Mouse (Mus musculus) spleen, postnatal 4 days (tissue): ENCODE results near the gene Gm30191.
"Not testable (repeated sequence)": the region's sequence is repeated elsewhere in the genome, so short reads cannot be mapped to it uniquely, and the experiment has no call there.

Experiments used
- DNase-seq, 2 experiments: peaks; one replicate each; pipeline ENCODE4 v3.0.0; 2022; ENCODE audit warnings: low spot score in 2 of 2

Gm30191 gene

DNA sequence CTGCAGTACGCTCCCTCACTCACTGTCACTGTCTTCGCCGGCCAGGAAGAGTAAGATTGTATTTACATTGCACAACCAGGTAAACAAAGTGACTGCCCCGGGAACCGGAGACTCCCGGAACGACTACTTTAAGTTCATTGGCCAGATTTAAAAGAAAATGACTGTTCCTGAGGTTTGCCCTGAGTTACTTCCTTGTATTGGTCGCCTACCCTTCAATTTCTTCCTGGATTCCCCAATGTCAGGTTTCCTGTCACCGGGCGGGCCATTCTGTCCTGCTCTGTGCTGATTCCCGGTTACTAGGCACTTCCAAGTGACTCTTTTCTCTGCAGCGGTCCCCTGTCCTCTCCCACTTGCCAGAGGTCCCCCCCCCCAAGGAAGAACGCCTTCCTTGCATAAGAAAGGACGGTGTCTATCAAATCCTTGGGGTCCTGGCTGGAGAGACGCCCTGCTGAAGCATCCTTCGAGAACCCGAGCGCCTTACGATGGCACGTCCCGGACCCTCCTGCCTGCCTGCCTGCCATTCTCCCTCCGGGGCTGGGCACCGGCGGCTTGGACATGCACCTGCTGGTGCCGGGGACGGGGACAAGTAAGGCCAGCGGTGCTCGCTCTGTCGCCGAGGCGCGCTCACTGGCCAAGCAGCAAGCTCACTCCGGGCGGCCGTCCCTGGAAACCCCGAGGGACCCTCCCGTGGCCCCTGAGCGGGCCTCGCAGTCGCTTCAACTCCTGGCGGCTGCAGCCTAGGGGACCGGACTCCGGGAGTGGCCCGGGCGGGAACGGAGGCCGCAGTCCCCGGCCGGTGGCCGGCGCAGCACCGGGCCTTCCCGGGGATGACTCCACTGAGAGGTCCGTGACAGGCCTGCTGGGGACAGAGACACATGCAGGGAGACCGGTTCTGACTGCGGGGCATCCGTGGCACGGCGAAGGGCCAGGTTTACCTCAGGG, 39.8 kb downstream of the Gm30191 start:
- no peak for DNase-seq

- peak; percentile 98 to 100 for DNase-seq
Observed at GRCm38 (mm10) chr4:134287168-134287564, 40.4 kb downstream of the Gm30191 start.

DNA sequence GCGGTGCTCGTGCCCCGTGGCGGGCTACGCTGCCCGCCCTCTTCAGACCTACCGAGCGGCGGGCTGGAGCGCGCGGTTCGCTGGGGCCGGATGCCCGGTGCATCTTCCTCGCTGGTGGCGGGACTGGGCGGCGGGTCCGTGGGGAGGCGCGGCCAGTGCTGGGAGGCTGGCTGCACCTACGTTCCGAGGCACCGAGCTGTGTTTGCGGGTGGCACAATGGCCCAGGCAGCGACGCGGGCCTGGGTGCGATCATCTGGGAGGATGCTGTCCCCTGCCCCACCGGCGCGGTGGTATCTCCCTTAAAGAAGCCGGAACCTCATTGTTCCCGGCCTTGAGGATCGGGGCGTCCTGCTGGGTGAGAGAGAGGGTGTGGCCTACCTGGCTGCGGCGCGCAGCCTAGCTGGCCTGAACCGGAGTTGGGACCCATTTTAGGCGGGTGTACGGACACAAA, 40.9 kb downstream of the Gm30191 start, which contains the start of gene Pdik1l:
TSS of gene Pdik1l (minus strand) at position 321 of the 451 bp plus-strand sequence.
- peak; percentile 80 to 89 for DNase-seq

DNA sequence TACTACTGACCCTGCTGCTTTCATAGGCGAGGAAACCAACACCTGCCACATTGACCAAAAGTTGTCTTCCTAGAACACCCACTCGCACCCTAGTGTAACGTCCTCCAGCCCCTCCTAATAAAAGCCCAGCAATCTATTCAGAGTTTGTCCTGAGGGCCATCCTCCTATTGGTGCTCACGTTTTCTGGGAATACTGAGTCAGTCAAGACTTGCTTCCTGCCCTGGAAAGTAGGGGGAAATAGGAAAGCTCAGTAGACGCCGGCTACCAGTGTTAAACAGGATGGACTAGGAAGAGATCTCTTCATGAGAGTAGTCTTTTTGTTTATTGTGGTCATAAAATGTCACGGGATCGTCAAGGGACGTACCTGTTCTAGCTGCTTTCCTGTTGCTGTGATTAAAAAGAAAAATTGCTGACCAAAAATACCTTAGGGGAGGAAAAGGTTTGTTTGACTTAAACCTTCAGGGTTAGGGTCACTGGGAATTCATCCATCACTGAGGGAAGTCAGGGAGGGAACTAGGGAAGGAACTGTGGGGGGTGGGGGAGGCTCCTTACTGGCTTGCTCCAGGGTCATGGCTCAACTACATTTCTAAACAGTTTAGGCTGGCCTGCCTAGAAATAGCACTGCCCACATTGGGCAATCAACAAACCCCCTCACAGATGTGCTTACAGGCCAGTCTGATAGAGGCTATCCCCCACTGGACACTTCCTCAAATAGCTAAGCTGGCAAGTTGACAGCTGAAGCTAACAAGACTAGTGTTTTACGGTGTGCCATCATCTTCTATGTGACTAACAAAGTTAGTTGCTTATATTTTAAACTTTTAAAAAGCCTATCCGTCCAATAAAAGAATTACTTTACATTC, 41.9 kb downstream of the Gm30191 start:
- no peak for DNase-seq

GRCm38 (mm10) chr4:134292067-134292466, 45.3 kb downstream of the Gm30191 start:
- peak; percentile 77 to 93 for DNase-seq

- no peak for DNase-seq
Observed at GRCm38 (mm10) chr4:134293061-134293691, 46.4 kb downstream of the Gm30191 start.

DNA sequence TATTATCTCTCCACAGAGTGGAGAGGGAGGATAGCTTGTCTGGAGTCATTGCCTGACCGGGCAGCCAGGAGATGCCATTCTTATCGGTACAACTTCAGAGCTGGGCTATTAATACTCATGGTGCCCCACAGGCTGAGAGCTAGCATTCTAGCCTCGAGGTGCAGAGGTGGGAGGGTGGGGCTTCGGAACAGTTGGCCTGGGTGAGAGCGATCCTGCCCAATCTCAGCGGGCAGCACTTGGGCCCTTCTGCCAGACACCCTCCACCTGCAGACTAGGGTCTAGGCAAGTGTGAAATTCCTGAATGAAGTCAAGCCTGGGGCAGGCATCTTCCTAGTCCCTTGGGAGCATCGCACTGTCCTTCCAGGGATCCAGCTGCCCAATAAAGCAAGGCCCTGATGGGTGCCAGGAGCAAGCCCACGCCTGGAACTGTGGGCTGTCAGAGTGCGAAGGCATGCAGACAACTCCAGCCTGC, 47.0 kb downstream of the Gm30191 start:
- DNase-seq: no peak

DNA sequence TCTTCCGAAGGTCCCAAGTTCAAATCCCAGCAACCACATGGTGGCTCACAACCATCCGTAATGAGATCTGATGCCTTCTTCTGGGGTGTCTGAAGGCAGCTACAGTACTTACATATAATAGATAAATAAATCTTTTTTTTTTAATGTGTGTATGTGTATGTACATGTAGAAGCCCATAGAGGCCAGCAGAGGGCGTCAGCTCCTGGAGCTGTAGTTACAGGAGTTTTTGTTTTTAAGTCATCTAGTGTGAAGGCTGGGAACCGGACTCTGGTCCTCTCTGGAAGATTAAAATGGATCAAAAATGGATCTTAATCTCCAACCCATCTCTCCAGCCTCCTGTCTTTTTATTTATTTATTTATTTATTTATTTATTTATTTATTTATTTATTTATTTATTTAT, 49.4 kb downstream of the Gm30191 start:
- DNase-seq: not testable (repeated sequence)

- DNase-seq: no peak
Observed at GRCm38 (mm10) chr4:134296523-134296922, 49.8 kb downstream of the Gm30191 start.

- no peak for DNase-seq
Observed at GRCm38 (mm10) chr4:134297369-134297768, 50.6 kb downstream of the Gm30191 start.

GRCm38 (mm10) chr4:134298626-134299497, 52.1 kb downstream of the Gm30191 start:
- DNase-seq: no peak

DNA sequence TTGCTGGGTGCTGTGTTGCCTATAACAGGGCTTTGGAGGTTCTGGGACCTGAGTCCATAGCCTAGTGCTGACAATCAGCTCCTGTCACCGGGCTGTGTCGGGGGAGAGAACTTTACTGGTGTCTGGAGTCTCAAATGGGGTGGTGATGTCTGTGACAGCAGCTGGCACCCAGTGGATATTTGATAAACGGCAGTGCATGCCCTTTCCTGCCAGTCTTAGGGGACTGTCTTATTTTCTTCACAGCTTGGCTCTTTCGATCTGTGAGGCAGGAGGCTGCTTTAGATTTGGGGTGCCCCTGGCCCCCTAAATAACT, 52.7 kb downstream of the Gm30191 start:
- DNase-seq: no peak
